Mouse (Mus musculus): Measurements from ENCODE around the gene Btnl1. TPM values are rescaled to one million over a fixed set of nuclear protein-coding genes. Genes with fewer than 3 reads are reported as not detected.

Gene Btnl1
- polyA plus RNA-seq (2016; fragmentation: Nextera tagmentation; extraction: Ambion mirVana) = not detected in 2 replicates

- 68% methylated on average over 2 of the region's 2 CpGs for WGBS
- Histone ChIP-seq H3K9me3 (no peaks in the 10 kb centered on the region), H3K4me3 (no peak within 1 kb of the TSS), H3K27me3 (no peaks in the 10 kb centered on the region), H3K9ac (replicated peaks) (no peak within 1 kb of the TSS), H3K4me1 (no peaks in the 10 kb centered on the region), H3K4me2 (replicated peaks) (no peak within 1 kb of the TSS), H3K27ac (replicated peaks) (no peak within 1 kb of the TSS), H3K36me3 (no peaks in the 10 kb centered on the region)
- ATAC-seq (ENCODE audit: low FRiP score, low read depth) = no peak
Measured at GRCm38 (mm10) chr17:34376847-34377246, at the start of gene Btnl1. Btnl1 (plus strand) TSS chr17:34377132.

- WGBS = 78% methylated on average over 2 of the region's 2 CpGs
Measured at GRCm38 (mm10) chr17:34329807-34330206, 47.1 kb upstream of the Btnl1 start.

DNA sequence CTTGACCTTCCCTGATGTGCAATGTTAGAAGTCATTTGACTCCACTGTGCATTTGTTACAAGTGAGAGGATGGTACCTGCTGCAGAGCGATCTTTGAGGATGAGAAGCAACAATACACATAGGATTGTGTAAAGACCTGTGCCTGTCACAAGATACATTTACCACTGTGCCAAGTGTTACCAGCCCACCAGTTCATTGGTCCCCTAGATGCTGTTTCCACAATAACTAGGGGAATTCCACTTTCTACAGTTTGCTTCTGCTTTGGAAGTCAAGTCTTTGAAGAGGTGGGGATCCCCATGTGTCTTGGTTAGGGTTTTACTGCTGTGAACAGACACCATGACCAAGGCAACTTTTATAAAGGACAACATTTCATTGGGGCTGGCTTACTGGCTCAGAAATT, 45.7 kb upstream of the Btnl1 start:
- H3K27ac ChIP-seq (replicated peaks) = no peak overlapping the region
- no peak overlapping the region for H3K4me2 ChIP-seq (replicated peaks)
- H3K36me3 ChIP-seq = no peaks in the 10 kb centered on the region
- H3K9ac ChIP-seq (replicated peaks) = no peak overlapping the region
- H3K4me3 ChIP-seq = no peak overlapping the region
- H3K27me3 ChIP-seq = no peaks in the 10 kb centered on the region
- no peaks in the 10 kb centered on the region for H3K9me3 ChIP-seq
- WGBS = 94% methylated on average over 1 of the region's 1 CpGs
- no peak for ATAC-seq (ENCODE audit: low FRiP score, low read depth)
- H3K4me1 ChIP-seq = no peaks in the 10 kb centered on the region

More at GRCm38 (mm10) chr17:34329807-34330206, 47.1 kb upstream of the Btnl1 start:
- no peak for ATAC-seq (ENCODE audit: low FRiP score, low read depth)
- H3K4me1 ChIP-seq = no peaks in the 10 kb centered on the region
- H3K27ac ChIP-seq (replicated peaks) = no peak overlapping the region
- no peak overlapping the region for H3K4me2 ChIP-seq (replicated peaks)
- no peaks in the 10 kb centered on the region for H3K9me3 ChIP-seq
- H3K27me3 ChIP-seq = no peaks in the 10 kb centered on the region
- H3K36me3 ChIP-seq = no peaks in the 10 kb centered on the region
- H3K9ac ChIP-seq (replicated peaks) = no peak overlapping the region
- H3K4me3 ChIP-seq = no peak overlapping the region

GRCm38 (mm10) chr17:34340619-34341402, 36.1 kb upstream of the Btnl1 start:
- Histone ChIP-seq H3K4me1 (no peaks in the 10 kb centered on the region), H3K4me3 (no peak overlapping the region), H3K9ac (replicated peaks) (no peak overlapping the region), H3K4me2 (replicated peaks) (no peak overlapping the region), H3K27ac (replicated peaks) (no peak overlapping the region), H3K9me3 (no peaks in the 10 kb centered on the region), H3K27me3 (no peaks in the 10 kb centered on the region), H3K36me3 (no peaks in the 10 kb centered on the region)
- 45% methylated on average over 3 of the region's 3 CpGs for WGBS
- ATAC-seq (ENCODE audit: low FRiP score, low read depth) = no peak

- no peaks in the 10 kb centered on the region for H3K9me3 ChIP-seq
- ATAC-seq (ENCODE audit: low FRiP score, low read depth) = no peak
- no peaks in the 10 kb centered on the region for H3K36me3 ChIP-seq
- H3K27ac ChIP-seq (replicated peaks) = no peak overlapping the region
- no peak overlapping the region for H3K4me2 ChIP-seq (replicated peaks)
- H3K4me1 ChIP-seq = no peaks in the 10 kb centered on the region
- H3K4me3 ChIP-seq = no peak overlapping the region
- 0 out of 2 replicates have a peak, but pooled peaks cover 2% of the 10 kb centered on the region for H3K27me3 ChIP-seq
- no peak overlapping the region for H3K9ac ChIP-seq (replicated peaks)
- 89% methylated on average over 4 of the region's 4 CpGs for WGBS
Measured at GRCm38 (mm10) chr17:34344882-34345281, 32.0 kb upstream of the Btnl1 start.

DNA sequence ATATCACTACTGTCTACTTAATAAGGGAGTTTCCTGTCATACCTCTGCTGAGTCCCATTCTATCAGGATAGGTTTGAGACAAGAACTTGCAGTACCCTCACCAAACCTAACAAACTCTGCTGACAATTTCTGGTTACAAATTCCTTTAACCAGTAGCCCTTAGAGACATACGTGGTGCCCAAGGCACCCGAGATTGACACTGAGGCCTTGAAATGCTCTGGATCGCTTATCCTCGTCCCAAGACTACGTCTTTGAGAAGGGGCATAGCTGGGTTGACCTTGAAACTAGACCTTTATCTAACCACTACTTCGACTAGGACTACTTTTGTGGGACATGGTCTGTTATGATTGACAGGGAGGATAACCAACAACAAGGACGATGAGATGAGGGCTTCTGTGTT, 31.4 kb upstream of the Btnl1 start:
- ATAC-seq (ENCODE audit: low FRiP score, low read depth) = no peak
- 0 out of 2 replicates have a peak, but pooled peaks cover 3% of the 10 kb centered on the region for H3K27me3 ChIP-seq
- H3K4me3 ChIP-seq = no peak overlapping the region
- H3K9ac ChIP-seq (replicated peaks) = no peak overlapping the region
- no peaks in the 10 kb centered on the region for H3K9me3 ChIP-seq
- no peaks in the 10 kb centered on the region for H3K4me1 ChIP-seq
- no peak overlapping the region for H3K27ac ChIP-seq (replicated peaks)
- H3K36me3 ChIP-seq = no peaks in the 10 kb centered on the region
- H3K4me2 ChIP-seq (replicated peaks) = no peak overlapping the region
- 89% methylated on average over 7 of the region's 7 CpGs for WGBS

GRCm38 (mm10) chr17:34346041-34346440, 30.9 kb upstream of the Btnl1 start:
- Histone ChIP-seq H3K36me3 (no peaks in the 10 kb centered on the region), H3K4me1 (no peaks in the 10 kb centered on the region), H3K9me3 (no peaks in the 10 kb centered on the region), H3K4me2 (replicated peaks) (no peak overlapping the region), H3K9ac (replicated peaks) (no peak overlapping the region), H3K4me3 (no peak overlapping the region), H3K27me3 (0 out of 2 replicates have a peak, but pooled peaks cover 3% of the 10 kb centered on the region), H3K27ac (replicated peaks) (no peak overlapping the region)
- 73% methylated on average over 3 of the region's 3 CpGs for WGBS
- ATAC-seq (ENCODE audit: low FRiP score, low read depth) = no peak

GRCm38 (mm10) chr17:34347606-34348308, 29.2 kb upstream of the Btnl1 start:
- no peak overlapping the region for H3K4me2 ChIP-seq (replicated peaks)
- ATAC-seq (ENCODE audit: low FRiP score, low read depth) = no peak

GRCm38 (mm10) chr17:34349429-34349828, 27.5 kb upstream of the Btnl1 start:
- no peak for ATAC-seq (ENCODE audit: low FRiP score, low read depth)
- no peak overlapping the region for H3K27ac ChIP-seq (replicated peaks)
- no peak overlapping the region for H3K4me3 ChIP-seq
- no peaks in the 10 kb centered on the region for H3K36me3 ChIP-seq
- H3K9me3 ChIP-seq = no peaks in the 10 kb centered on the region
- 2% methylated on average over 4 of the region's 4 CpGs for WGBS
- H3K4me2 ChIP-seq (replicated peaks) = no peak overlapping the region
- 0 out of 2 replicates have a peak, but pooled peaks cover 3% of the 10 kb centered on the region for H3K27me3 ChIP-seq
- no peaks in the 10 kb centered on the region for H3K4me1 ChIP-seq
- no peak overlapping the region for H3K9ac ChIP-seq (replicated peaks)

More at GRCm38 (mm10) chr17:34347606-34348308, 29.2 kb upstream of the Btnl1 start:
- no peak overlapping the region for H3K4me3 ChIP-seq
- no peak overlapping the region for H3K27ac ChIP-seq (replicated peaks)
- WGBS = 72% methylated on average over 6 of the region's 6 CpGs
- H3K27me3 ChIP-seq = 0 out of 2 replicates have a peak, but pooled peaks cover 3% of the 10 kb centered on the region
- no peaks in the 10 kb centered on the region for H3K4me1 ChIP-seq
- H3K9ac ChIP-seq (replicated peaks) = no peak overlapping the region
- no peaks in the 10 kb centered on the region for H3K9me3 ChIP-seq
- no peaks in the 10 kb centered on the region for H3K36me3 ChIP-seq

GRCm38 (mm10) chr17:34354539-34354938, 22.4 kb upstream of the Btnl1 start, which contains the start of gene Btnl2:
Btnl2 (plus strand) TSS chr17:34354822.
- H3K4me2 ChIP-seq (replicated peaks) = no peak within 1 kb of the TSS
- H3K4me3 ChIP-seq = no peak within 1 kb of the TSS
- H3K4me1 ChIP-seq = no peaks in the 10 kb centered on the region
- no peak within 1 kb of the TSS for H3K9ac ChIP-seq (replicated peaks)
- H3K36me3 ChIP-seq = no peaks in the 10 kb centered on the region
- H3K27me3 ChIP-seq = 0 out of 2 replicates have a peak, but pooled peaks cover 3% of the 10 kb centered on the region
- no peak within 1 kb of the TSS for H3K27ac ChIP-seq (replicated peaks)
- H3K9me3 ChIP-seq = no peaks in the 10 kb centered on the region
- WGBS = 86% methylated on average over 5 of the region's 5 CpGs
- no peak for ATAC-seq (ENCODE audit: low FRiP score, low read depth)

GRCm38 (mm10) chr17:34354940-34355339, 22.0 kb upstream of the Btnl1 start:
- Histone ChIP-seq H3K4me2 (replicated peaks) (no peak overlapping the region), H3K9me3 (no peaks in the 10 kb centered on the region), H3K4me3 (no peak overlapping the region), H3K36me3 (no peaks in the 10 kb centered on the region), H3K27ac (replicated peaks) (no peak overlapping the region), H3K27me3 (0 out of 2 replicates have a peak, but pooled peaks cover under 1% of the 10 kb centered on the region), H3K4me1 (no peaks in the 10 kb centered on the region), H3K9ac (replicated peaks) (no peak overlapping the region)
- no peak for ATAC-seq (ENCODE audit: low FRiP score, low read depth)
- 86% methylated on average over 1 of the region's 1 CpGs for WGBS

- WGBS = 89% methylated on average over 15 of the region's 15 CpGs
- Histone ChIP-seq H3K4me3 (no peak overlapping the region), H3K4me1 (no peaks in the 10 kb centered on the region), H3K27me3 (no peaks in the 10 kb centered on the region), H3K9ac (replicated peaks) (no peak overlapping the region), H3K9me3 (no peaks in the 10 kb centered on the region), H3K4me2 (replicated peaks) (no peak overlapping the region), H3K27ac (replicated peaks) (no peak overlapping the region), H3K36me3 (no peaks in the 10 kb centered on the region)
- ATAC-seq (ENCODE audit: low FRiP score, low read depth) = no peak
Measured at GRCm38 (mm10) chr17:34362954-34363546, 13.9 kb upstream of the Btnl1 start.
